In the genomic region with DNA sequence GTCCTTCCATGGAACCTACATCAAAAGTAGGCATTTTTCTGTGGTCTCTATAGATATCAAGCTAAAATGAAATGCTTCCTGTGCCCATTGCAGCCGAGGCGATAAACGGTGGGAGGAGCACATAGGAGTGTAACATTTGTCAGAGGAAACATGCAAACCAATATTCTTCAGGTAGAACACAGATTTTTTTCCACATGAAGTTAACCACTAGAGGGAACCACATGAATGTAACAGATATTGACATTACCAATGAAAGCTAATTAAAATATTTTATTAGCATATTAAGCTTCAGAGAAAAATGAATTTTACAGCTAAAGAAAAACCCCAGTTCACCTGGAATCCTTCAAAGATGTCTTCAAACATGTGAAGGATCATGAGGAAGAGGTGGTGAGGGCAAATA, we compare ENCODE assay signal across 20 mouse cellular contexts.
DNase-seq lines count a peak whose midpoint lies in the region; ATAC-seq and TF ChIP-seq lines count a peak whose summit lies in the region.
"Had no signal": no experiment of that assay in that cellular context is flagged by ENCODE, and none has a peak within 500 bp of the region (broad histone marks: within the 10 kb centered on the region; RNA-seq: fewer than 3 reads in every experiment).

No protein-coding gene starts in this region.

- H3K9me3 ChIP-seq in midbrain, postnatal 0 days (ENCODE audit: low read length): no peaks in the 10 kb centered on the region
- H3K9me3 ChIP-seq in midbrain, embryonic 11.5 days (ENCODE audit: control insufficient read depth, low read length): no peaks in the 10 kb centered on the region
- H3K9me3 ChIP-seq: forebrain, embryonic 13.5 days; heart, embryonic 15.5 days; hindbrain, embryonic 13.5 days; limb, embryonic 12.5 days had no signal

- H3K4me1 ChIP-seq in heart, adult 2 months (ENCODE audit: control insufficient read depth, insufficient read depth, low read length): peaks cover 1% of the 10 kb centered on the region; the same call in 1 of the 2 replicates
- no peaks in the 10 kb centered on the region for H3K4me1 ChIP-seq in midbrain, postnatal 0 days (ENCODE audit: insufficient read depth, low read length)
- H3K4me1 ChIP-seq in midbrain, embryonic 11.5 days (ENCODE audit: control insufficient read depth, insufficient read depth, low read length): no peaks in the 10 kb centered on the region
- H3K4me1 ChIP-seq: forebrain, embryonic 13.5 days; hindbrain, embryonic 13.5 days; limb, embryonic 12.5 days had no signal

- H3K4me3 ChIP-seq in heart, adult 2 months: no peak overlapping the region
- no peak overlapping the region for H3K4me3 ChIP-seq in layer of hippocampus, adult 2 months
- no peak overlapping the region for H3K4me3 ChIP-seq in midbrain, postnatal 0 days (ENCODE audit: low read depth, low read length)
- no peak overlapping the region for H3K4me3 ChIP-seq in midbrain, embryonic 11.5 days (ENCODE audit: low read depth, low read length)
- H3K4me3 ChIP-seq: erythroblast, embryonic 14.5 days; forebrain, embryonic 13.5 days; gastrocnemius, adult 2 months; heart, embryonic 15.5 days; hindbrain, embryonic 13.5 days; limb, embryonic 12.5 days had no signal

- H3K27ac ChIP-seq in heart, adult 2 months: no peak overlapping the region
- H3K27ac ChIP-seq in layer of hippocampus, adult 2 months: no peak overlapping the region
- no peak overlapping the region for H3K27ac ChIP-seq in midbrain, postnatal 0 days (ENCODE audit: low read depth, low read length)
- H3K27ac ChIP-seq in midbrain, embryonic 11.5 days (ENCODE audit: low read depth, low read length): no peak overlapping the region
- H3K27ac ChIP-seq: forebrain, embryonic 13.5 days; gastrocnemius, adult 2 months; heart, embryonic 15.5 days; hindbrain, embryonic 13.5 days; limb, embryonic 12.5 days had no signal

- no peak for ATAC-seq in midbrain, postnatal 0 days (ENCODE audit: low FRiP score)
- ATAC-seq in midbrain, embryonic 11.5 days (ENCODE audit: low FRiP score): no peak
- ATAC-seq: forebrain, embryonic 13.5 days had no signal

- H3K36me3 ChIP-seq in heart, adult 2 months (ENCODE audit: control insufficient read depth, insufficient read depth, low read length): no peaks in the 10 kb centered on the region
- no peaks in the 10 kb centered on the region for H3K36me3 ChIP-seq in midbrain, postnatal 0 days (ENCODE audit: insufficient read depth, low read length)
- H3K36me3 ChIP-seq in midbrain, embryonic 11.5 days (ENCODE audit: control insufficient read depth, insufficient read depth, low read length): no peaks in the 10 kb centered on the region
- H3K36me3 ChIP-seq: heart, embryonic 15.5 days; hindbrain, embryonic 13.5 days; limb, embryonic 12.5 days had no signal

- no peak for TF ChIP-seq EP300 in heart, adult 2 months (IDR thresholded peaks at IDR 0.05; ENCODE audit: insufficient read depth, low read depth, low read length)

- intact Hi-C loops in heart, adult 2 months (cut with DNase I): no loop called here

- no peak overlapping the region for H3K9ac ChIP-seq in heart, adult 2 months (ENCODE audit: low read depth, low read length)
- no peak overlapping the region for H3K9ac ChIP-seq in midbrain, postnatal 0 days (replicated peaks; ENCODE audit: low read length, poor library complexity, severe bottlenecking)
- H3K9ac ChIP-seq in midbrain, embryonic 11.5 days (ENCODE audit: low read length): no peak overlapping the region
- H3K9ac ChIP-seq: forebrain, embryonic 13.5 days; heart, embryonic 15.5 days; hindbrain, embryonic 13.5 days; limb, embryonic 12.5 days had no signal

- H3K79me2 ChIP-seq in heart, adult 2 months (replicated peaks; ENCODE audit: control insufficient read depth, insufficient read depth, low read length): no peaks in the 10 kb centered on the region

- peak; percentile 51 for TF ChIP-seq CTCF in heart, adult 2 months (IDR thresholded peaks at IDR 0.05)
- peak; percentile 76 for TF ChIP-seq CTCF in layer of hippocampus, adult 2 months (conservative IDR thresholded peaks at IDR 0.05)
- TF ChIP-seq CTCF in midbrain, postnatal 0 days (IDR thresholded peaks at IDR 0.05): peak; percentile 66

- WGBS in heart, adult 2 months: 80% methylated on average over 3 of the region's 3 CpGs
- 96% methylated on average over 3 of the region's 3 CpGs for WGBS in midbrain, postnatal 0 days
- 97% methylated on average over 3 of the region's 3 CpGs for WGBS in midbrain, embryonic 11.5 days

- H3K4me2 ChIP-seq in midbrain, postnatal 0 days (ENCODE audit: low read depth, low read length, poor library complexity, severe bottlenecking): no peak overlapping the region
- no peak overlapping the region for H3K4me2 ChIP-seq in midbrain, embryonic 11.5 days
- H3K4me2 ChIP-seq: forebrain, embryonic 13.5 days; heart, embryonic 15.5 days; hindbrain, embryonic 13.5 days; limb, embryonic 12.5 days; liver, embryonic 11.5 days had no signal

- TF ChIP-seq POLR2A in heart, adult 2 months (IDR thresholded peaks at IDR 0.05; ENCODE audit: insufficient read depth, low read depth, low read length): no peak

- H3K27me3 ChIP-seq in heart, adult 2 months (ENCODE audit: control insufficient read depth, insufficient read depth, low read length): no peaks in the 10 kb centered on the region
- H3K27me3 ChIP-seq in midbrain, postnatal 0 days (ENCODE audit: insufficient read depth, low read length): no peaks in the 10 kb centered on the region
- no peaks in the 10 kb centered on the region for H3K27me3 ChIP-seq in midbrain, embryonic 11.5 days (ENCODE audit: control insufficient read depth, insufficient read depth, low read length)
- H3K27me3 ChIP-seq: forebrain, embryonic 13.5 days; heart, embryonic 15.5 days; hindbrain, embryonic 13.5 days; limb, embryonic 12.5 days had no signal

- DNase-seq in heart, adult 2 months: no peak
- no peak for DNase-seq in heart, adult 9 months (ENCODE audit: low spot score in 2 of 2)
- DNase-seq in layer of hippocampus, adult 2 months (ENCODE audit: low spot score in 2 of 2): no peak
- no peak for DNase-seq in layer of hippocampus, postnatal 25 days (ENCODE audit: extremely low spot score in 1 of 2, low spot score in 1 of 2)
- peak; percentile 31 for DNase-seq in midbrain, postnatal 0 days (ENCODE audit: low spot score)
- no peak for DNase-seq in midbrain, embryonic 11.5 days (ENCODE audit: low spot score, missing footprints)
- no peak for DNase-seq in gastrocnemius, postnatal 25 days
- DNase-seq: adrenal gland, adult 8-10 months; cerebellum, adult 2 months; cerebellum, postnatal 14 days; gastrocnemius, adult 2 months; heart, postnatal 36 days; kidney, adult 2 months; kidney, postnatal 4 days had no signal
